Mouse (Mus musculus) megakaryocyte, embryonic 14.5 days (primary cell): ENCODE data around the gene Ptgr1. TPM values are rescaled to one million over a fixed set of nuclear protein-coding genes. Genes with fewer than 3 reads are reported as not detected.

Experiments
- H3K27me3 ChIP-seq: replicated peaks from 2 replicates; pipeline ENCODE3; 2012; ENCODE audit warnings: inconsistent platforms
- H3K36me3 ChIP-seq: replicated peaks from 2 replicates; pipeline ENCODE3; 2012; ENCODE audit warnings: low read length, inconsistent platforms, mixed read lengths
- H3K4me1 ChIP-seq: 2 replicates; pipeline ENCODE4 v1.6.1; 2012; ENCODE audit warnings: inconsistent platforms
- H3K4me3 ChIP-seq: replicated peaks from 2 replicates; pipeline ENCODE3; 2012; ENCODE audit warnings: moderate library complexity, mild to moderate bottlenecking, inconsistent platforms
- H3K9me3 ChIP-seq: 2 replicates; pipeline ENCODE4 v1.6.1; 2012; ENCODE audit warnings: inconsistent platforms
- FLI1 ChIP-seq: IDR thresholded peaks from 2 replicates; pipeline ENCODE4 v1.6.1; 2012; ENCODE audit warnings: low read length, inconsistent platforms, mixed read lengths
- GATA1 ChIP-seq: IDR thresholded peaks from 3 replicates; pipeline ENCODE4 v1.6.1; 2012; ENCODE audit warnings: mixed read lengths, low read length, inconsistent platforms, borderline replicate concordance
- polyA plus RNA-seq: library from polyadenylated mRNA; stranded (reverse); fragments of >175 nt; gene quantifications from 2 replicates; pipeline ENCODE4 v1.2.3, GENCODE M21; 2012; ENCODE audit warnings: low replicate concordance; ENCODE audit not compliant: insufficient read depth

Ptgr1 gene
- polyA plus RNA-seq, 1 experiment: 0.67 TPM

DNA sequence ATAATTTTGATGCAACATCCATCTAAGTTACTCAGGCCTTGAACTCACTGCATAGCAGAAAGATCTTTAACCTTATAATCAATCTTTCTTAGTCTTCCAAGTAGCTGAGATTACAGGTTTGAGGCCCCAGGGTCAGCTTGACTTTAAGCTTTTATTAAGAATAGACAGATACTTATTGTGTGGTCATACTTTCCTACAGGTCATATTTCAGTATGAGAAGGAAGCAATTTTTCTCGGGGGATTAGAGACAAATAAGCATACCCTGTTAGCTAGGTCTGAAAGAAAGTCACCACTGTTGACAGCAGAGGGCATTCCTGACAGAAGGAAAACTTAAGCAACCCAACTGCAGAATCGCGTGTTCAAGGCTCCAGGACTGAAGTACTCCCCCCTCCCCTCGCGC lies 21.1 kb upstream of the Ptgr1 start:
- no peaks in the 10 kb centered on the region for H3K9me3 ChIP-seq
- no peak overlapping the region for H3K4me3 ChIP-seq
- H3K4me1 ChIP-seq: peaks cover 61% of the 10 kb centered on the region
- H3K27me3 ChIP-seq: no peaks in the 10 kb centered on the region
- TF ChIP-seq GATA1: no peak
- no peak for TF ChIP-seq FLI1
- no peaks in the 10 kb centered on the region for H3K36me3 ChIP-seq

- no peaks in the 10 kb centered on the region for H3K27me3 ChIP-seq
- no peaks in the 10 kb centered on the region for H3K9me3 ChIP-seq
- no peak overlapping the region for H3K4me3 ChIP-seq
- H3K36me3 ChIP-seq: no peaks in the 10 kb centered on the region
- H3K4me1 ChIP-seq: peaks cover 67% of the 10 kb centered on the region
- no peak for TF ChIP-seq FLI1
Measured at GRCm38 (mm10) chr4:59007016-59007415, 20.1 kb upstream of the Ptgr1 start.

GRCm38 (mm10) chr4:59006211-59006610 lies 19.3 kb upstream of the Ptgr1 start:
- Histone ChIP-seq H3K27me3 (no peaks in the 10 kb centered on the region), H3K4me1 (peaks cover 63% of the 10 kb centered on the region), H3K36me3 (no peaks in the 10 kb centered on the region), H3K9me3 (no peaks in the 10 kb centered on the region), H3K4me3 (peak overlapping the region; percentile 50)
- TF ChIP-seq FLI1: no peak
- TF ChIP-seq GATA1: no peak

- Histone ChIP-seq H3K4me3 (peak overlapping the region; percentile 93), H3K9me3 (no peaks in the 10 kb centered on the region), H3K36me3 (no peaks in the 10 kb centered on the region), H3K4me1 (peaks cover 54% of the 10 kb centered on the region), H3K27me3 (no peaks in the 10 kb centered on the region)
- no peak for TF ChIP-seq GATA1
- TF ChIP-seq FLI1: no peak
Measured at GRCm38 (mm10) chr4:59003806-59004200, 16.9 kb upstream of the Ptgr1 start.

DNA sequence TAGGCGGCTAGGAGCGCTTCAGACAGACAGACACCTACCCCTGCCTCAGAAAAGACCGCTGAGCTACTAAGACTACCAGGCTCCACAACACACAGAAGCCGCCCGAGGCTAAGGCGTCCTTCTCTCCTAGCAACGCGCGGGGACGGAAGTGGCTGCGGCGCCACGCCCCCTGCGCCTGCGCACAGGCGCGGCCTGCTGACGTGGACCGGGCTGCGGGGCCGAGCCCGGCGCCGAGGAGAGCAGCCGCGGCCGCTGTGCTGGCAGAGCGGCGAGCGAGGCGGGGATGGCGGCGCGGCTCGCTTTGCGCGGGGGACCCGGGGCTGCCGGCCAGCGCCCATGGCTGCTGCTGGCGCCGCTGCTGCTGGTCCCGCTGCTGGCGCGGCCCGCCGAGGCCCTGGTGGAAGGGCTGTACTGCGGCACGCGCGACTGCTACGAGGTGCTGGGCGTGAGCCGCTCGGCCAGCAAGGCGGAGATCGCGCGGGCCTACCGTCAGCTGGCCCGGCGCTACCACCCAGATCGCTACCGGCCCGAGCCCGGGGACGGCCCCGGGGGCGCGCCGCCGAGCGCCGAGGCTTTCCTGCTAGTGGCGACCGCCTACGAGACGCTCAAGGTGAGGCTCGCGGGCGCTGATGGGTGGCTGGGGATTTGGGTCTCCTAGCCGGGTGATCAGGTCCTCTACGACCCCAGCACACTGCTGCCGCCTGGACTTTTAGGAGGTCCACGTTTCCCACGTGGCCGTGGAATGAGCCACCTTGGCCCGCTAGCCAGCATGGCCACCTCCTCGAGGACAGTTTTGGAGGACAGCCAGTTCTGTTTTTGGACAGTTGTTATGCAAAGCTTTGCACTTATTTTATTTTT lies 16.3 kb upstream of the Ptgr1 start, which contains the start of gene Gm20503:
Gene Gm20503 (plus strand): TSS at position 263 of the 858 bp plus-strand sequence.
- Histone ChIP-seq H3K9me3 (no peaks in the 10 kb centered on the region), H3K36me3 (no peaks in the 10 kb centered on the region), H3K4me3 (peak within 1 kb of the TSS; percentile 93), H3K27me3 (peaks cover 3% of the 10 kb centered on the region), H3K4me1 (peaks cover 50% of the 10 kb centered on the region)
- TF ChIP-seq GATA1 (no peak), FLI1 (no peak)

GRCm38 (mm10) chr4:59000614-59001013 lies 13.7 kb upstream of the Ptgr1 start:
- TF ChIP-seq FLI1: no peak
- no peak for TF ChIP-seq GATA1
- Histone ChIP-seq H3K9me3 (no peaks in the 10 kb centered on the region), H3K27me3 (peaks cover 9% of the 10 kb centered on the region), H3K4me3 (no peak overlapping the region), H3K4me1 (peaks cover 36% of the 10 kb centered on the region), H3K36me3 (no peaks in the 10 kb centered on the region)

GRCm38 (mm10) chr4:58999686-59000085 lies 12.8 kb upstream of the Ptgr1 start:
- H3K4me3 ChIP-seq: no peak overlapping the region
- H3K36me3 ChIP-seq: no peaks in the 10 kb centered on the region
- TF ChIP-seq GATA1: no peak
- TF ChIP-seq FLI1: no peak
- peaks cover 37% of the 10 kb centered on the region for H3K4me1 ChIP-seq
- peaks cover 17% of the 10 kb centered on the region for H3K27me3 ChIP-seq
- no peaks in the 10 kb centered on the region for H3K9me3 ChIP-seq

GRCm38 (mm10) chr4:58998688-58999087 lies 11.8 kb upstream of the Ptgr1 start:
- peaks cover 27% of the 10 kb centered on the region for H3K4me1 ChIP-seq
- peaks cover 25% of the 10 kb centered on the region for H3K27me3 ChIP-seq
- H3K36me3 ChIP-seq: no peaks in the 10 kb centered on the region
- H3K4me3 ChIP-seq: no peak overlapping the region
- H3K9me3 ChIP-seq: no peaks in the 10 kb centered on the region
- TF ChIP-seq FLI1: no peak
- no peak for TF ChIP-seq GATA1

- no peak for TF ChIP-seq FLI1
- no peak for TF ChIP-seq GATA1
Measured at GRCm38 (mm10) chr4:58997081-58997480, 10.2 kb upstream of the Ptgr1 start.

GRCm38 (mm10) chr4:58995251-58995693 lies 8.4 kb upstream of the Ptgr1 start:
- peaks cover 42% of the 10 kb centered on the region for H3K27me3 ChIP-seq
- TF ChIP-seq FLI1 (no peak), GATA1 (no peak)
- peaks cover 34% of the 10 kb centered on the region for H3K4me1 ChIP-seq
- no peak overlapping the region for H3K4me3 ChIP-seq
- no peaks in the 10 kb centered on the region for H3K36me3 ChIP-seq
- no peaks in the 10 kb centered on the region for H3K9me3 ChIP-seq

More at GRCm38 (mm10) chr4:58997081-58997480, 10.2 kb upstream of the Ptgr1 start:
- no peaks in the 10 kb centered on the region for H3K9me3 ChIP-seq
- H3K27me3 ChIP-seq: peaks cover 40% of the 10 kb centered on the region
- peaks cover 23% of the 10 kb centered on the region for H3K4me1 ChIP-seq
- no peaks in the 10 kb centered on the region for H3K36me3 ChIP-seq
- H3K4me3 ChIP-seq: no peak overlapping the region
